Mouse (Mus musculus) kidney, embryonic 14.5 days (tissue): Measurements from ENCODE around the gene Preb. TPM values are rescaled to one million over a fixed set of nuclear protein-coding genes. Genes with fewer than 3 reads are reported as not detected.

Source experiments
- ATAC-seq: fragments of 200-750 bp; cut with Nextera tagmentation; 2 replicates; pipeline ENCODE4 v1.8.0; 2017; ENCODE audit warnings: moderate number of reproducible peaks, mild to moderate bottlenecking, moderate TSS enrichment, moderate library complexity; ENCODE audit not compliant: low FRiP score, low TSS enrichment
- H3K27ac ChIP-seq: fragments of 300-500 bp; sonication (generic); 2 replicates; pipeline ENCODE4 v1.5.1; 2014; ENCODE audit warnings: low read depth, mild to moderate bottlenecking, low read length, moderate library complexity, mixed read lengths
- H3K27me3 ChIP-seq: fragments of 300-500 bp; sonication (generic); 2 replicates; pipeline ENCODE4 v1.6.1; 2014; ENCODE audit warnings: mild to moderate bottlenecking, low read length; ENCODE audit not compliant: control insufficient read depth, insufficient read depth
- H3K36me3 ChIP-seq: fragments of 300-500 bp; sonication (generic); 2 replicates; pipeline ENCODE4 v1.6.1; 2014; ENCODE audit warnings: low read length, mixed read lengths; ENCODE audit not compliant: control insufficient read depth, insufficient read depth
- H3K4me1 ChIP-seq: fragments of 300-500 bp; sonication (generic); 2 replicates; pipeline ENCODE4 v1.6.1; 2014; ENCODE audit warnings: low read length, mixed read lengths; ENCODE audit not compliant: control insufficient read depth, insufficient read depth
- H3K4me2 ChIP-seq: fragments of 300-500 bp; sonication (generic); replicated peaks from 2 replicates; pipeline ENCODE4 v1.6.1; 2014; ENCODE audit warnings: low read depth, mild to moderate bottlenecking, low read length
- H3K4me3 ChIP-seq: fragments of 300-500 bp; sonication (generic); 2 replicates; pipeline ENCODE4 v1.5.1; 2014; ENCODE audit warnings: mild to moderate bottlenecking, low read length
- H3K9ac ChIP-seq: fragments of 300-500 bp; sonication (generic); 2 replicates; pipeline ENCODE4 v1.6.1; 2014; ENCODE audit warnings: low read depth, mild to moderate bottlenecking, low read length, moderate library complexity
- H3K9me3 ChIP-seq: fragments of 300-500 bp; sonication (generic); 2 replicates; pipeline ENCODE4 v1.6.1; 2016; ENCODE audit warnings: low read length; ENCODE audit not compliant: control insufficient read depth
- WGBS: fragments of 180-500 bp; shearing (Covaris S2); extraction: QIAGEN DNeasy Blood & Tissue Kit; methylation state at CpG from one replicate; pipeline ENCODE4 v1.1.7; 2014; 5-methylcytosine and 5-hydroxymethylcytosine counted together
- polyA plus RNA-seq: library from polyadenylated mRNA; unstranded; fragments of >200 nt; fragmentation: Nextera tagmentation; extraction: Ambion mirVana; gene quantifications from 2 replicates; pipeline ENCODE4 v1.2.1, GENCODE M21; 2014

Gene Preb
- polyA plus RNA-seq, 1 experiment from 2014 or later: 97.6 TPM

- 1% methylated on average over 39 of the region's 40 CpGs for WGBS
Observed at GRCm38 (mm10) chr5:30921256-30922033, 38.7 kb downstream of the Preb start, which contains the start of gene Khk. Khk (plus strand) TSS chr5:30921431.

GRCm38 (mm10) chr5:30920621-30921020 lies 39.5 kb downstream of the Preb start:
- Histone ChIP-seq H3K9ac (no peak overlapping the region), H3K4me3 (no peak overlapping the region; the same call in 1 of the 2 replicates), H3K4me2 (no peak overlapping the region; the same call in 1 of the 2 replicates), H3K36me3 (peaks cover 45% of the 10 kb centered on the region), H3K27ac (no peak overlapping the region), H3K27me3 (no peaks in the 10 kb centered on the region), H3K9me3 (no peaks in the 10 kb centered on the region), H3K4me1 (peaks cover 16% of the 10 kb centered on the region)
- no peak for ATAC-seq
- 69% methylated on average over 19 of the region's 19 CpGs for WGBS

More at GRCm38 (mm10) chr5:30921256-30922033, 38.7 kb downstream of the Preb start, which contains the start of gene Khk:
- peaks cover 45% of the 10 kb centered on the region for H3K36me3 ChIP-seq
- peaks cover 12% of the 10 kb centered on the region for H3K4me1 ChIP-seq
- H3K27me3 ChIP-seq: no peaks in the 10 kb centered on the region
- peak within 1 kb of the TSS; percentile 61 for H3K4me2 ChIP-seq
- peak within 1 kb of the TSS; percentile 63 for H3K9ac ChIP-seq
- H3K9me3 ChIP-seq: no peaks in the 10 kb centered on the region
- peak within 1 kb of the TSS; percentile 81; the same call in 1 of the 2 replicates for H3K27ac ChIP-seq
- peak within 1 kb of the TSS; percentile 45 for H3K4me3 ChIP-seq
- peak; percentile 88 for ATAC-seq

- Histone ChIP-seq H3K9ac (no peak overlapping the region), H3K9me3 (no peaks in the 10 kb centered on the region), H3K4me1 (peaks cover 22% of the 10 kb centered on the region), H3K27me3 (no peaks in the 10 kb centered on the region), H3K4me2 (no peak overlapping the region), H3K27ac (no peak overlapping the region), H3K36me3 (peaks cover 45% of the 10 kb centered on the region), H3K4me3 (no peak overlapping the region)
- ATAC-seq: no peak
- WGBS: 75% methylated on average over 11 of the region's 11 CpGs
Observed at GRCm38 (mm10) chr5:30919831-30920614, 40.1 kb downstream of the Preb start.

GRCm38 (mm10) chr5:30918691-30919090 lies 41.5 kb downstream of the Preb start:
- 87% methylated on average over 8 of the region's 8 CpGs for WGBS
- H3K4me1 ChIP-seq: peaks cover 30% of the 10 kb centered on the region

GRCm38 (mm10) chr5:30917891-30918670 lies 42.1 kb downstream of the Preb start:
- Histone ChIP-seq H3K9ac (no peak overlapping the region), H3K27ac (no peak overlapping the region), H3K36me3 (peaks cover 45% of the 10 kb centered on the region), H3K9me3 (no peaks in the 10 kb centered on the region), H3K4me1 (peaks cover 33% of the 10 kb centered on the region), H3K27me3 (no peaks in the 10 kb centered on the region), H3K4me3 (no peak overlapping the region), H3K4me2 (no peak overlapping the region)
- no peak for ATAC-seq
- 85% methylated on average over 31 of the region's 31 CpGs for WGBS

More at GRCm38 (mm10) chr5:30918691-30919090, 41.5 kb downstream of the Preb start:
- Histone ChIP-seq H3K4me3 (no peak overlapping the region), H3K27ac (no peak overlapping the region), H3K9me3 (no peaks in the 10 kb centered on the region), H3K9ac (no peak overlapping the region), H3K4me2 (no peak overlapping the region), H3K36me3 (peaks cover 45% of the 10 kb centered on the region), H3K27me3 (no peaks in the 10 kb centered on the region)
- ATAC-seq: no peak

- ATAC-seq: no peak
- H3K4me3 ChIP-seq: no peak overlapping the region
- no peaks in the 10 kb centered on the region for H3K9me3 ChIP-seq
- H3K36me3 ChIP-seq: peaks cover 45% of the 10 kb centered on the region
- 96% methylated on average over 11 of the region's 11 CpGs for WGBS
- no peaks in the 10 kb centered on the region for H3K27me3 ChIP-seq
- no peak overlapping the region for H3K27ac ChIP-seq
- peak overlapping the region; percentile 12; the same call in 1 of the 2 replicates for H3K9ac ChIP-seq
- H3K4me1 ChIP-seq: peaks cover 35% of the 10 kb centered on the region
- H3K4me2 ChIP-seq: no peak overlapping the region
Observed at GRCm38 (mm10) chr5:30917348-30917747, 42.8 kb downstream of the Preb start.

GRCm38 (mm10) chr5:30916841-30917240 lies 43.3 kb downstream of the Preb start:
- WGBS: 94% methylated on average over 9 of the region's 9 CpGs
- no peak overlapping the region for H3K4me3 ChIP-seq
- H3K36me3 ChIP-seq: peaks cover 45% of the 10 kb centered on the region
- H3K9me3 ChIP-seq: no peaks in the 10 kb centered on the region
- no peak overlapping the region for H3K27ac ChIP-seq
- no peak overlapping the region for H3K4me2 ChIP-seq
- peaks cover 36% of the 10 kb centered on the region for H3K4me1 ChIP-seq
- ATAC-seq: no peak
- peak overlapping the region; percentile 12; the same call in 1 of the 2 replicates for H3K9ac ChIP-seq
- no peaks in the 10 kb centered on the region for H3K27me3 ChIP-seq

GRCm38 (mm10) chr5:30915974-30916433 lies 44.2 kb downstream of the Preb start:
- Histone ChIP-seq H3K4me2 (peak overlapping the region; percentile 61), H3K27ac (0 out of 2 replicates have a peak overlapping the region, but pooled peaks have one; percentile 38), H3K9me3 (no peaks in the 10 kb centered on the region), H3K9ac (0 out of 2 replicates have a peak overlapping the region, but pooled peaks have one; percentile 74), H3K4me3 (peak overlapping the region; percentile 60), H3K36me3 (peaks cover 44% of the 10 kb centered on the region), H3K27me3 (no peaks in the 10 kb centered on the region), H3K4me1 (peaks cover 41% of the 10 kb centered on the region)
- peak; percentile 58 for ATAC-seq
- WGBS: 11% methylated on average over 7 of the region's 7 CpGs
